Mouse (Mus musculus): ENCODE measurements around the gene Atp5k.
A peak's percentile ranks its signal among the peaks of the same experiment; 100 is the strongest.

Gene Atp5k

DNA sequence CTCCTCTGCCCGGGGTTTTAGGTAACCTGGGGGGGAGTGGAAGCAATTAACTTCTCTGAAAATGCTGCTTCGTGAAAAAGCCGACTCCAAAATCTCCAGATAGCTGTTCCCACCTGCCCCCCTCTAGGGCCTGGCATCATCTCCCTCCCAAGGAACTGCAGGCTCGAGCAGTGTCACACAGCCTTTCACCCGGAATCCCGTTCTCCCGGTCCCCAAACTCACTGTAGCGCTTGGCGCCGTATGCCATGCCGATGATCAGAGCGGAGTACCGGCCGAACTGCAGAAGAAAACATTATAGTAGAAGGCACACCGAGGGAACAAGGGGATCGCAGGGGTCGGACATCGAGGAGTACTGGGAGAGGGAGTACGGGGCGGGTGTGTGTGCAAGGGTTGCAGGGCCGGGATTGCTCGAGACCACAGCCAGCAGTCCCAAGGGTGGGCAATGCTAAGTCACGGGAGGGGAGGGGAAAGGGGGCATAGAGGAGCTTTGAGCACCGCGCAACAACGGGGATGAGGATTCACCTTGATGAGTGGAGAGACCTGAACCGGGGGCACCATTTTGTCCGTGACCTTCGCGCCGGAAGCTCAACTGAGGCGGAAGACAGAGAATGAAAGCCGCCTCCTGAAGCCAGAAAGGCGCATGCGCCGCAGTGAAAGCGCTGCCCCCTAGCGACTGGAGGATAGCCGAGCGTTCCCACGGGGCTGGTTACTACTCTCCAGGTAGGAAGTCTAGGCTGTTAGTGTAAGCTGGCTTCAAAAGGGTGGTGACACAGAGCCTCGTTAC lies at the start of gene Atp5k:
Atp5k (minus strand) TSS at position 645 of the 784 bp plus-strand sequence.
- DNase-seq (ENCODE audit: low read depth, low spot score), result peak; percentile 90

DNA sequence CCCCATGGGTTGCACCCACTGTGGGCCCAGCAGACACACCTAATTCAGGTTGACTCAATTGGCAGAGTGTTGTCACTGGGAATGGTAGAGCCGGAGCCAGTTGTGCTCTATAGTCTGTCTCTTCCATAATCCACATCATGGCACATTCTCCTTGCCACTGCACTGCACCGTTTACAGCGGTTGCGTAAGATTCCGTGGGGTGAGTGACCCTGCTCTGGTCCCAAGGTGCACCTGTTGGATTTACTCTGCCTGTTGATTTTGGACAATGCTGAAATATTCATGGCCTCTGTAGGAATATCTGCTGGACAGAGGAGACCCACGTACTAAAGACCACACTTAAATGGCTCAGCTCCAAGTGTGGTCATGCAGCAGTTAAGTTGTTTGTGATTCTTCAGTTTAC lies 48.8 kb upstream of the Atp5k start:
- no peak for DNase-seq (ENCODE audit: low read depth, low spot score)

DNA sequence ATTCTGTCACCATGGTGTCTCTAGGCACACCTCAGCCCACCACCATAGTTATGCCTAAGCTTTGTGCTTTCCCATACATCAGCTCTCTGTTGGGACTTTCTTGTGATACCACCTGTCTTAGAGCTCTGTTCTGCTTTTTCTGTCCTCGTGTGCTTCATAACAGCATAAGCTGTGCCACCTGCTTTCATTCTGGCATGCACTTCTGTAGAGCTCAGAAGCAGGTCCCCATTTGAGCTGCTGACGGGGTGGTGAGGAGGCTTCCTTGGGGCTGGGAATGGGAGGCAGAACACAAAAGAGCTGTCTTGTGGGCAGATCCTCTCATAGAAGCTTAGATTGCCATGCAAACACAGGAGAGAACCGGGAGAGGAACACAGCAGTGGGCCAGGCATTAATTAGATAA lies 41.7 kb upstream of the Atp5k start:
- DNase-seq (ENCODE audit: low read depth, low spot score), result no peak

DNA sequence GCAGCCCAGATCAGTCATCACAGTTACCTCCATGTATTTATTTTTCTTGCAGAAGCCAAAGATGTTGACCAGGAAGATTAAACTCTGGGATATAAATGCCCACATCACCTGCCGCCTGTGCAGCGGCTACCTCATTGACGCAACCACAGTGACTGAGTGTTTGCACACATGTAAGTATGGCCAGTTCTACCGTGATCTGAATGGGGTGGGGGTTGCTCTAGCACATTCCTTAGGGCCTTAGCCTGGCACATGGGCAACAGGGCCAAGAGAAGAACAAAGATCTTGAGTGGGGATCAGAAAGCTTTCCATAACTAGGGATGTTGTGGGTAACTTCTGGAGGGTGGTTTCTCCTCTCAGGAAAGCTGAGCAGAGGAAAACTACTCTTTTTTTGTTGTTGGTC lies 39.5 kb upstream of the Atp5k start:
- no peak for DNase-seq (ENCODE audit: low read depth, low spot score)

DNA sequence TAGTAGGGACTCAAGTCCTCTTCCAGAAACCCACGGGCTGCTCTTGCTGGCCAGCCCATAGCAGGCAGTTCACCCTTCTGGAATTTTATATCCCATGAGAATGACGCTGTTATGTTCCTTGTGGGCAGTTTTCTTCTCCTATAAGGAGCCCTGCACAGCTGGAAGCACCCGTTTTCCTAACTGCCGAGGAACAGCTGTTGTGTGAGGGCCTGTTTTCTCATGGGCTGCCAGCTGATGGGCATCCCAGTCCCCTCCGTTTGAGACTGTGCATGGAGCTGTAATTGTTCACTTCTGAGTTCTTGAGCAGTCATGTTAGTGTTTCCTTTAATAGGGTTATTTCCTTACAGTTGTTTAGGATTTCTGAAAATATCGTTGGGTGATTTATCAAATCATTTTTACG lies 35.4 kb upstream of the Atp5k start:
- no peak for DNase-seq (ENCODE audit: low read depth, low spot score)

DNA sequence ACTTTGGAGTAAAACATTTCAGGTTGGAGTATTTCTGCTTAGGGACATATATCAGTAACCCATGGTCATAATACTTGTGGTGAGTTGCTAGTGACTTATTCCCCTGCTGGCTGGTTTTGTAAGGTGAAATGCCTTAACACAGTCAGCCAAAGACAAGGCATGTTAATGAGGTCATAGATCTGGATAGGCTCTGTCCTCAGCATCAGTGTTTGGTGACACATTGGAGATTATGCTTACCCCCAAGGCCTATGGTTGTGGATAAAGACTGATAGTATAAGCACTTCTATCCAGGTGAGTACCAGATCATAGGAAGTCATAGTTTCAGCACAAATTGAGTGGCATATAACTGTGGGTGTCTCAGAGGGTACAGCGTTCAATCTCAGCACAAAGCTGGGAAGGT lies 32.4 kb upstream of the Atp5k start:
- no peak for DNase-seq (ENCODE audit: low read depth, low spot score)

DNA sequence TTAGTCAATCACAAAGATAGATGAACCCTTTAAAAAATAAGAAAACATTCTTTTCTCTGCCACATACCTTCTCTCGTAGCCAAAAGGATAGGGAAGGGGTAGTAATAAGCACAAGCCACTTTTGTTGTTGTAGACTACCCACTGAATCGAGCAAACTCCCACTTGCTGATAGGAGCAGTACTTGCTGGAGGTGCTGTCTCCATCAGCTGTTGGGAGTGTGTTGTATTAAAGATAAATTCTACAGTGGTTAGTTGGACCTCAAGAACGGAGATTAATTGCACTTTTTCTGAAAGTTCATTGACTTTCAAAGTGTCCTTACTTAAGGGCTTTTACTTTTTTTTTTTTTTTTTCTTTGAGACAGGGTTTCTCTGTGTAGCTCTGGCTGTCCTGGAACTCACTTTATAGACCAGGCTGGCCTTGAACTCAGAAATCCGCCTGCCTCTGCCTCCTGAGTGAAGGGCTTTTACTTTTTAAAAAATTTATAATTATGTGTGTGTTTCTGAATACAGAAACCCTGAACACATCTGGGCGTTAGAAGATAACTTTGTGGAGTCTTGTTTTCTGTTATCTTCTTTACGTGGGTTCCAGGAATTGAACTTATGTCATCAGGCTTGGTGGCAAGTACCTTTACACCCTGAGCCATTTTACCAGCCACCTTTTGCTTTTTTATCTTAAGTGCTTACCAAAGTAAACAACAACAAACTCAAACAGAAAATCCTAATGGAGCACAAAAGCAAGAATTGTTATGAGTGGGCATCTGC lies 31.1 kb upstream of the Atp5k start:
- DNase-seq (ENCODE audit: low read depth, low spot score), result peak; percentile 43

DNA sequence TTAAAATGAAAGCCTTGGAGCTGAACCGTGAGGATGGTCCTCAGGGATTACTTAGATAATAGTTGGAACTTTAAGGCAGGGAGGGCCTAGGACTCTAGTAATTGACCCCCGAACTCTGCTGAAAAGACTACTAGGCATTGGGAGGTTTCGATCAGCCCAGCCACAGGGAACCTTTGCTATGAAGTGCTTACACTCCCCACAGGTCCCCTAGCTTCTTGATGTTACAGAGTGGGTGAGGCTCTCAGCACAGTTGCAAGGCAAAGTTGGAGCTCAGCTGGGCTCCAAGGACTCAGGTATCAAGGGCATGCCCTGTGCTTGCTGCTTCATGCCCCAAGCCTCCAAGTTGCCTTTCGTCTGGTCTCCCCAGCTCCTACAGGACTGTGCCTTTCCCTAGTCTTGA lies 28.2 kb upstream of the Atp5k start:
- DNase-seq (ENCODE audit: low read depth, low spot score), result peak; percentile 20

DNA sequence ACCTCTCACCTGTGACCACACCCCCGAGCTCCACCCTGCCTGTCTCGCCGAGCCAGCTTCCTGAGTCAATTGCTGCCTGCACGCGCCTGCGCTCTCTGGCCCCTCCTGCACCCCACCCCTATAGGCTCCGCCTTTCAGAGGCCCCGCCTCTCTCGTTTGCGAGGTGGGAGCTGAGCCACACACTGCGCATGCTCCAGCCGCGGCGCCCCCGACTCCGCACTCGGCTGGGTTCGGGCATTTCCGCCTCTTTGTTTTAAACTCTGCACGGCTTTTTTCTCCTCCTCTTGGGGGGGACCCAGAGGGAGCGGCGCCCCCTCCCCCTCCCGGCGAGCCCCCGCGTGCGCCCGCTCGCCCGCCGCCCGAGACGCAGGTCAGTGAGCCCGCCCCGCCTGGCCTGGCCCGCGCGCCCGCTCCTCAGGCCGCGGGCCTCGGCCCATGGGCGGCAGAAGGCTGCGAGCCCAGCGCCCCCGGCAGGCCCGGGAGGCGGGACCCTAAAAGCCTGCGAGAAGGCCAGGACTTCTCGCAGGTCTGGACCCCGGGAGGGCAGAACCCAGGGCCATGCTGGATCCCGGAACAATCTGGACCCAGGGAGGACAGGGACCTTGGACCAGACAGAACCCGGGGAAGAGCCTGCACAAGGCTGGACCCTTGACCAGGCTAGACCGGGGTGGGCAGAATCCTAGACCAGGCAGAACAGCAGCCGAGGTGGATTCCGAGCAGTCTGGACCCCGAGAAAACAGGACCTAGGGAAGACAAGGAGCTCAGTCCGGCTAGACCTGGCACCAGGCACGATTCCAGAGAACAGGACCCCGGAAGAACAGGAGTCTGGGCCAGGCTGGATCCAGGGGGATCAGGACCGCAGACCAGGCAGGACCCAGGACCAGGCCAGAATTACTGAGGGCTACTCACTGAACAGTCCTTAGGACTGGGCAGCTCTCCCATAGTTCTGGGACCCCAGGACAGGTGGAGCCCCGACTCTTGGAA lies 27.1 kb upstream of the Atp5k start, which contains the start of gene Pcgf3:
Pcgf3 (plus strand) TSS at position 151 of the 984 bp plus-strand sequence.
- DNase-seq (ENCODE audit: low read depth, low spot score), result peak; percentile 90

DNA sequence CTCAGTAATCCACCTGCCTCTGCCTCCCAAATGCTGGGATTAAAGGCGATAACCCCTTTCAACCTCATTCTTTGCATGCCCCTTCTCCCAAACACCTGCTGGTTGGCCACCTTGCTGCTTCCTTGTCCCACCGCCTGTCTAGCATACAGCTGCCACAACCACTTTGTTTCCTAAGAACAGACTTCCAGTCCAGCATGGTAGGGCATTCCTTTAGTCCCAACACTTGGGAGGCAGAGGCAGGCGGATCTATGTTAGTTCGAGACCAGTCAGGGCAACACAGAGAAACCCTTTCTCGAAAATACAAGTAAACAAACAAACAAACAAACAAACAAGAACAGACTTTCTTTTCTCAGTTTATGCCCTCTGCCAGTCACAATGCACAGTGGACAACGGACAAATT lies 26.2 kb upstream of the Atp5k start:
- DNase-seq (ENCODE audit: low read depth, low spot score), result no peak

DNA sequence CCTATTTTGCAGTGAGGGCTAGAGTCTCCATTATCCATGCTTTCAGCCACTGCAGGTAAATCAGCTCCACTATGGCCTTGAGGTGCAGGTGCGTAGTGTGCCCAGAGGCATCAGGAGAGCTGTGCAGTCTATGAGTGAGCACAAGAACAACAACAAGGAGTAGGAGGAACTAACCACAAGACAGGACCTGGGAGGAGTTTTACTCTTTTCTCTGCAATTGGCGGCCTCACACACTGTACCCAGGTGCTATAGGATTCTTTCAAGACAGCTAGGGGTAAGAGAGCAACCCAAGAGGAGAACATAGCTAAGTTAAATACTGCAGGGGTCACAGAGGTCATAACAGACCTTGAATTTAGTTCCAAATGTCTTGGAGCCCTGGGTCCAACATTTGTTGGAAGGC lies 24.5 kb upstream of the Atp5k start:
- DNase-seq (ENCODE audit: low read depth, low spot score), result no peak

DNA sequence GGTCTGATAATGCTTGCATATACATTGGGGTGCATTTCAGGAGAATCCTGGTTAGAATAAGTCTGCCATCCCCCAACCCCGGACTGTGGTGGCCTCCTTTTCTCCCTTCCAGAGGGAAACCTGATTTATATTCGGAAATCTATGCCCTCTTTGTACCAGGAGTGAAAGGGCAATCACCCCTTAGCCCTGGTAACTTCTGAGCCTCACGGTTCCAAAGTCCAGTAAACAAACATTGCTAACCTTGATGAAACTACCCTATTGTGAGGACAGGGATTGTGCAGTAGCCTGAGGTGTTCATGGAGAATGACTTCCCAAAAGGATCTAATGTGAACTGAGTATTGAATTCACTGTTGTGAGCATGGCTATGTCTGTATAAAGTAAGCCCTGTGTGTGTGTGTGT lies 19.8 kb upstream of the Atp5k start:
- no peak for DNase-seq (ENCODE audit: low read depth, low spot score)

DNA sequence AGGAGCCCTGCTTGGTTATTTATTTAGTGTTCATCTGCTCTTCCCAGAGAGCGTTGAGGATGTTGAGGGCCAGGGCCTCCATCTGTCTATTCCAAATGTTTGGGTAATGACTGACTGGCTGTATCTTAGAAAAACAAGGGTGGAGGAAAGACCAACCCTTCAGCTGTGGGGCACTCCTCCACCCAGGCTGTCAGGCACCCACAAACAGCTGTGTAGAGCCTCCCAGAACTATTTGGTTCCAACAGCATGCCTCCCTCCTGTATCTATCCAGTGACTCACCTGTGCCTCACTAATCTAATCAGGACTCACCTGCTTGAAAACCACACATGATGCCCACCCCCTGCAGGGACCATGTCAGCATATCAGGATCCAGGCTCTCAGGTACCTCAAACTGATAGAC lies 18.2 kb upstream of the Atp5k start:
- no peak for DNase-seq (ENCODE audit: low read depth, low spot score)

DNA sequence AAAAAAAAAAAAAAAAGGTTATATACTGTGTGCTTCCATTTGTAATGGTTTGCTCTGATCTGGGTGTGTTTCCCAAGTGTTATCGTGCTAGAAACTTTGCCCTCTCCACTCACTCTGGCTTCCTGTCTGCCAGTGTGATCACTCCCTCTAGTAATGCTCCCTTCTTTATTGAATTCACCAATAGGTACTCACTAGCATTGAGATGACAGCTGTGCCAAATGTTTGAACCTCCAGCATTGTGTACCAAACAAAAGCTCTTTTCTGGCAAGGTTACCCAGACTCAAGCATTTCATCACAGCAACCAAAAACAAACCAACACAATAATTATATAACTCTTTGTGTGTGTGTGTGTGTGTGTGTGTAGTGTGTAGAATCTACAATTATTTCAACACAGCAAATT lies 17.4 kb upstream of the Atp5k start:
- DNase-seq (ENCODE audit: low read depth, low spot score), result no peak

DNA sequence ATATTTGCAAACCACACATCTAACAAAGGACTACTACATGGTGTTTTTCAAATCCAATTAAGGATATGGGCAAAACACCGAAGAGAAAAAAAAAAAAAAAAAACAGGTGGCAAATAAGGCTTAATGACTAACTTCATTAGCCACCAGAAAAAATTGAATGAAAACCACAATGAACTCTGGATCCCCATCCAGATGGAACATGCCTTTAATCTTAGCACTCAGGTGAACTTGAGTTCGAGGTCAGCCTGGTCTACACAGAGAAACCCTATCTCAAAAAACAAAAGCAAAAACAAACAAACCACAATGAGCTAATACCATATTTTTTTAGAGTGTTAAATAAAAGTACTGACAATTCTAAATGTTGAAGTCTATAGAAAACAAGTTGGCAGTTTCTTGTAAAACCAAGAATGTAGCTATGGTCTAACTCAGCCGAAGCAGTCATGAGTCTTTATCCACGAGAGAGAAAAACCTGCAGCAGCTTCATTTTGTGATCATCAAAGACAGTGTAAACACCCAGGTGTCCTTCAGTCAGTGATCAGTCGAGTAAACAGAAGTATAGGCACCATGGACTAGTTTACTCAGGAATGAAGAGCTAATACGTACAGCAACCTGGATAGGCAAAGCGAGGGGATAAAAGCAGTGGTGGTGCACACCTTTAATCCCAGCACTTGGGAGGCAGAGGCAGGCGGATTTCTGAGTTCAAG lies 16.7 kb upstream of the Atp5k start:
- DNase-seq (ENCODE audit: low read depth, low spot score), result no peak

DNA sequence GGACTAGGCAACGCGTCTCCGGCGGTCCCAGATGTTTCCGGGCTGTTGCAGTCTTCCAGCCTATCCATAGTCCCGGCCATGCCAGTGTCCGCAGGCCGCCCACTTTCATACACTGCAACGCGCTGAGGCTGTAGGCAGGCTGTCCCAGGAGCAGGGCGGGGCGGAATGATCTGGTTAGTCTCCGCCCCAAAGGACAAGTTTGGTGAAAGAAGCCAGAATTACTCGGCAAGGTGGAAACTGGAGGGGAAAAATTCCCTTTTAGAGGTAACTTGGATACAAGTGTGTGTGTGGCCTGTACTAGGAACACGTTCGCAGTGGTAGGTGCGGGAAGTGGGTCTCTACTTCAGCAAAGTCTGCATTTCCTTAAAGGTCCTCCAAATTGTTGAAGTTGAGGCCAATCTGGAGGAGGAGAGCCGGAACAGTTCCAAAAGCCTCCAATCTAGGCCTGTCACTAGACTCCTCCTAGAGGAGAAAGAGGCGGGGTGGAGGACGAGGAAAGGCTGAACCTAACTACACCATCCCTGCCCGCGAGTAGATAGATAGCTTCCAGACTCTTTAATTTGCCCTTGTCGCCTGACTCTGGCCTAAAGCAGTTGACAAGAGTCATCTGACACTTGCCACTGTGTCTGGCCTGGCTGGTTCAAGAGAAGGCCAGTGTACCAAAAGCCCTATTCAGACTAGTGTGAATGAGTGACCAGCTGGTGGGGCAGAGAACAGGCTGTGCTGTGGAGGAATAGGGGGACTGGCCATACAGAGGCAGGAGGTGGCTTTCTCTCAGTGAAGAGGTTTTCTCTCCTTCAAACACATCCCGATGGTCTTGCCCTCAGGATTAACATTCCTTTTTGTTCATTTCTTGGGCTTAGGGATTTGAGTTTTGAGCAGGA lies 14.8 kb upstream of the Atp5k start, which contains the start of gene Mfsd7a:
Mfsd7a (minus strand) TSS at position 107 of the 884 bp plus-strand sequence.
- peak; percentile 38 for DNase-seq (ENCODE audit: low read depth, low spot score)

DNA sequence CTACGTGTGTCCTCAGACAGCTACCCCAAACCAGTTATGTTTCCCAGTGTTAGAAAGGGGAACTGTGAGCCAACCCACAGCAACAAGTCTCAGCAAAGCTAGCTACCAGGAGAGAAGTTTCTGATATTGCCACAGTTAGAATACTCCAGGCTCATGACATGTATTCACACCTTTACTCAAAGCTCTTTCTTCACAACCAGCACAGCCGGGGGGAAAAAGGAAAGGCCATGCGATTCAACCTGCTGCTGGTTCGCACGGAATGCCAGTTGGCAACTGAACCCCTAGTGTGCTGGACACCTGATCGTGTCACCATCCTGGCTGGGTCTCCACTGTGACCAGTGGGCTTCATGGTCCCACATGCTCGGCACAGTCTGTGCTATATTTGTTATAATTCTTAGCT lies 13.6 kb upstream of the Atp5k start:
- DNase-seq (ENCODE audit: low read depth, low spot score), result no peak

DNA sequence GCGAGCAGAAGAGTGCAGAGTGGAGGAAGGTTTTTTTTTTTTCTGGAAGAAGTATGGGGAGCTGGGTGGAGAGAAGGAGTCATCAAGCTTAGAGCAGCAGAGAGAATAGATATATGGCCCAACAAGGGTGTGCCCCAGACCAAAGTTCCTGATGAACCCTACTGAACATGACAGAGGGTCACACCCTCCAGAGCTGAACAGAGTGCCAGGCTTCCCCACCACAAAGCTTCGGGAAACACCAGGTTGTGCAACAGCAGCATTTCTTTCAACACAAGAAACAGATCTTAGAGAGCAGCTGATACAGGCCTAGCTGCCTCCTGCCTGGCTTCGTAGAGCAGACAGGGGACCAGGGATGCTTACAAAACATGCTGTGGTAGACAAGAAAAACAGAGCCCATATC lies 12.7 kb upstream of the Atp5k start:
- DNase-seq (ENCODE audit: low read depth, low spot score), result no peak

DNA sequence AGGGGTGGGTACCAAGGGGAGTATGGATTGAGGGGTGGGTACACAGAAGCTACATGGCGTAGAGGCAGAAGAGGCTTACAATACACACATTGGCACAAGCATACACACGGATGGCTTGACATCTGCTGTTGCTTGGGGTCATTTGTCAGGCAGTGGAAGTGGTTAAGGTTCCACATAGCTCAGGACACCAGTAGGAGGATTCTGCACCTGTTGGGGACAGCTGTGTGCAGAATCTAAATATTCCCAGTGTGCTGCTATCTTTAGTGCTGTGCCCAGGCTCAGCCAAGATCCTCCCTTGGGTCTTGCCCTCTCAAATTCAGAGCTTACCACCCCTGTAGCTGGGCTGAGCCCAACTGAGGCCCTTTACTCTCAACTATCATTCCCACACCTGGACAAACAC lies 1.9 kb upstream of the Atp5k start:
- no peak for DNase-seq (ENCODE audit: low read depth, low spot score)

DNA sequence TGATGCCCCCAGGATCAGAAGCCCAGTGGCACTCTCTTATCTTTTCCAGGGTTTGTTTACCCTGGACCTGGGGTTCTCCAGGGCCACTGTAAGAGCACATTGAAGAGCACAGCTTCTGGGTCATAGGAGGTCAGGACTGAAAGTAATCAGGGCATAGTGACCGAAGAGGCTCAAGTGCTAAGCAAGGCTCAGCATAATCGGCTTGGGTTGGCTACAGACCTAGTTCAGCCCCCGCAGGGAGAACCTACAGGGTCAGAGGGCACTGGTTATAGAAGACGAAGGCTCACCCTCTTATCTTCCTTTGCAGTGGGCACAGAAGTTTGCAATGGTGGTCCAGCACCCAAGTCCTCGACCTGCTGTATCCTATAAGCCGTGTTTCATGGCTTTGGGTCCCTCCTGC lies 3.1 kb downstream of the Atp5k start:
- DNase-seq (ENCODE audit: low read depth, low spot score), result no peak

Measured in c-Kit-negative CD71-positive TER-119-positive erythroid progenitor cells, embryonic 14.5 days (primary cell).